Mouse (Mus musculus) cortical plate, adult 2 months (tissue): ENCODE data around the gene Zkscan16. TPM values are rescaled to one million over a fixed set of nuclear protein-coding genes. Genes with fewer than 3 reads are reported as not detected.

ENCODE experiments used
- H3K27ac ChIP-seq: fragments of 200-500 bp; 2 replicates; pipeline ENCODE4 v1.5.1; 2012; ENCODE audit warnings: low read length, control low read depth, inconsistent platforms; ENCODE audit not compliant: insufficient read depth
- H3K4me1 ChIP-seq: fragments of 200-500 bp; 2 replicates; pipeline ENCODE4 v1.6.1; 2011; ENCODE audit warnings: low read length; ENCODE audit not compliant: control insufficient read depth, insufficient read depth
- H3K4me3 ChIP-seq: fragments of 200-500 bp; 2 replicates; pipeline ENCODE4 v1.5.1; 2011; ENCODE audit warnings: mild to moderate bottlenecking, low read length, control low read depth; ENCODE audit not compliant: insufficient read depth
- CTCF ChIP-seq: fragments of 200-500 bp; IDR thresholded peaks from 2 replicates; pipeline ENCODE4 v1.5.1; 2011; ENCODE audit warnings: mild to moderate bottlenecking, control low read depth, low read length; ENCODE audit not compliant: insufficient read depth; ENCODE audit errors: extremely low read depth
- POLR2A ChIP-seq: fragments of 200-500 bp; IDR thresholded peaks from 2 replicates; pipeline ENCODE4 v1.6.1; 2011; ENCODE audit warnings: mild to moderate bottlenecking, low read length, control low read depth; ENCODE audit not compliant: insufficient read depth; ENCODE audit errors: extremely low read depth
- polyA plus RNA-seq: library from polyadenylated mRNA; depleted of rRNA; stranded (reverse); fragments of >200 nt; gene quantifications from 2 replicates; pipeline ENCODE4 v1.2.3, GENCODE M21; 2012; rRNA removed

Gene Zkscan16
- polyA plus RNA-seq, 1 experiment: 14.7 TPM

GRCm38 (mm10) chr4:59007016-59007415 is 63.6 kb downstream of the Zkscan16 start:
- H3K4me1 ChIP-seq: peaks cover 7% of the 10 kb centered on the region
- H3K27ac ChIP-seq: no peak overlapping the region
- H3K4me3 ChIP-seq: no peak overlapping the region
- no peak for TF ChIP-seq POLR2A
- TF ChIP-seq CTCF: no peak

Other genes starting within 250 kb of the Zkscan16 start
- gene Olfr267, start 155.9 kb upstream of the Zkscan16 start, polyA plus RNA-seq: 0.06 and 0.21 TPM in 2 replicates
- gene Ecpas, start 30.9 kb upstream of the Zkscan16 start, polyA plus RNA-seq: 38.6 and 40.5 TPM in 2 replicates
- 0.86 and 0.89 TPM in 2 replicates for gene Ptgr1, start 43.5 kb downstream of the Zkscan16 start, polyA plus RNA-seq
- 3.2 and 3.3 TPM in 2 replicates for gene Dnajc25, start 51.4 kb downstream of the Zkscan16 start, polyA plus RNA-seq
- 0.08 TPM in 1 of 2 replicates, not detected in the other for gene Gm20503, start 59.6 kb downstream of the Zkscan16 start, polyA plus RNA-seq
- 61.1 and 62.7 TPM in 2 replicates for gene Gng10, start 91.5 kb downstream of the Zkscan16 start, polyA plus RNA-seq
- gene AI481877, start 195.4 kb downstream of the Zkscan16 start, polyA plus RNA-seq: not detected in 2 replicates
- gene Ugcg, start 245.6 kb downstream of the Zkscan16 start, polyA plus RNA-seq: 59.1 and 60.7 TPM in 2 replicates